Mouse (Mus musculus) urinary bladder, postnatal 10 days (tissue): ENCODE results near the gene Ctsj.
"Not testable (repeated sequence)": the region's sequence is repeated elsewhere in the genome, so short reads cannot be mapped to it uniquely, and the experiment has no call there.

ENCODE experiments used
- DNase-seq: peaks from one replicate; pipeline ENCODE4 v3.0.0; 2022; ENCODE audit warnings: low spot score

Gene Ctsj

GRCm38 (mm10) chr13:61005859-61006258 is at the start of gene Ctsj:
TSS of gene Ctsj (minus strand) at chr13:61005959.
- DNase-seq, result no peak

- no peak for DNase-seq
Observed at GRCm38 (mm10) chr13:61040531-61040930, 34.8 kb upstream of the Ctsj start, which contains the start of gene Ctsq. TSS of gene Ctsq (minus strand) at chr13:61040631.

GRCm38 (mm10) chr13:61022785-61023184 is 17.0 kb upstream of the Ctsj start:
- no peak for DNase-seq

- DNase-seq, result no peak
Observed at GRCm38 (mm10) chr13:61021844-61022243, 16.1 kb upstream of the Ctsj start.

- no peak for DNase-seq
Observed at GRCm38 (mm10) chr13:61010171-61010570, 4.4 kb upstream of the Ctsj start.

- DNase-seq, result no peak
Observed at GRCm38 (mm10) chr13:60997600-60997999, 8.2 kb downstream of the Ctsj start.

- not testable (repeated sequence) for DNase-seq
Observed at GRCm38 (mm10) chr13:60986915-60987314, 18.8 kb downstream of the Ctsj start.

- DNase-seq, result not testable (repeated sequence)
Observed at GRCm38 (mm10) chr13:60972319-60972718, 33.4 kb downstream of the Ctsj start.

GRCm38 (mm10) chr13:60963985-60964384 is 41.8 kb downstream of the Ctsj start:
- DNase-seq, result not testable (repeated sequence)

GRCm38 (mm10) chr13:60961706-60962105 is 44.1 kb downstream of the Ctsj start:
- no peak for DNase-seq
